Mouse (Mus musculus): ENCODE measurements around the gene Dmxl2.
A peak's percentile ranks its signal among the peaks of the same experiment; 100 is the strongest.

Dmxl2 gene

GRCm38 (mm10) chr9:54501453-54502110 is at the start of gene Dmxl2:
Dmxl2 (minus strand) TSS chr9:54501626.
- peak; percentile 94 for DNase-seq

GRCm38 (mm10) chr9:54549433-54549832 is 48.0 kb upstream of the Dmxl2 start:
- DNase-seq: no peak

GRCm38 (mm10) chr9:54547536-54547935 is 46.1 kb upstream of the Dmxl2 start:
- DNase-seq: peak; percentile 47

GRCm38 (mm10) chr9:54544954-54545315 is 43.5 kb upstream of the Dmxl2 start:
- DNase-seq: no peak

- DNase-seq: no peak
Observed at GRCm38 (mm10) chr9:54544212-54544953, 43.0 kb upstream of the Dmxl2 start.

GRCm38 (mm10) chr9:54540801-54541200 is 39.4 kb upstream of the Dmxl2 start:
- no peak for DNase-seq

GRCm38 (mm10) chr9:54538684-54539083 is 37.3 kb upstream of the Dmxl2 start, which contains the start of gene Sh2d7:
Sh2d7 (plus strand) TSS chr9:54538984.
- DNase-seq: no peak

- DNase-seq: no peak
Observed at GRCm38 (mm10) chr9:54538244-54538643, 36.8 kb upstream of the Dmxl2 start.

GRCm38 (mm10) chr9:54537480-54537879 is 36.1 kb upstream of the Dmxl2 start:
- no peak for DNase-seq

GRCm38 (mm10) chr9:54537030-54537429 is 35.6 kb upstream of the Dmxl2 start:
- no peak for DNase-seq

GRCm38 (mm10) chr9:54536236-54536635 is 34.8 kb upstream of the Dmxl2 start:
- DNase-seq: no peak

GRCm38 (mm10) chr9:54533975-54534374 is 32.5 kb upstream of the Dmxl2 start:
- DNase-seq: peak; percentile 52

- DNase-seq: no peak
Observed at GRCm38 (mm10) chr9:54532926-54533325, 31.5 kb upstream of the Dmxl2 start.

GRCm38 (mm10) chr9:54531421-54531820 is 30.0 kb upstream of the Dmxl2 start:
- no peak for DNase-seq

GRCm38 (mm10) chr9:54530836-54531235 is 29.4 kb upstream of the Dmxl2 start:
- DNase-seq: no peak

- no peak for DNase-seq
Observed at GRCm38 (mm10) chr9:54529950-54530349, 28.5 kb upstream of the Dmxl2 start.

- DNase-seq: no peak
Observed at GRCm38 (mm10) chr9:54527694-54528093, 26.3 kb upstream of the Dmxl2 start.

GRCm38 (mm10) chr9:54520286-54520685 is 18.9 kb upstream of the Dmxl2 start:
- no peak for DNase-seq

GRCm38 (mm10) chr9:54518921-54519320 is 17.5 kb upstream of the Dmxl2 start:
- no peak for DNase-seq

- no peak for DNase-seq
Observed at GRCm38 (mm10) chr9:54515991-54516390, 14.6 kb upstream of the Dmxl2 start.

GRCm38 (mm10) chr9:54502873-54503272 is 1.4 kb upstream of the Dmxl2 start:
- DNase-seq: peak; percentile 48

- no peak for DNase-seq
Observed at GRCm38 (mm10) chr9:54502111-54502495, 677 bp upstream of the Dmxl2 start.

GRCm38 (mm10) chr9:54500832-54501452 is 484 bp downstream of the Dmxl2 start:
- DNase-seq: peak; percentile 82

GRCm38 (mm10) chr9:54499791-54500190 is 1.6 kb downstream of the Dmxl2 start:
- no peak for DNase-seq
